In the genomic region with DNA sequence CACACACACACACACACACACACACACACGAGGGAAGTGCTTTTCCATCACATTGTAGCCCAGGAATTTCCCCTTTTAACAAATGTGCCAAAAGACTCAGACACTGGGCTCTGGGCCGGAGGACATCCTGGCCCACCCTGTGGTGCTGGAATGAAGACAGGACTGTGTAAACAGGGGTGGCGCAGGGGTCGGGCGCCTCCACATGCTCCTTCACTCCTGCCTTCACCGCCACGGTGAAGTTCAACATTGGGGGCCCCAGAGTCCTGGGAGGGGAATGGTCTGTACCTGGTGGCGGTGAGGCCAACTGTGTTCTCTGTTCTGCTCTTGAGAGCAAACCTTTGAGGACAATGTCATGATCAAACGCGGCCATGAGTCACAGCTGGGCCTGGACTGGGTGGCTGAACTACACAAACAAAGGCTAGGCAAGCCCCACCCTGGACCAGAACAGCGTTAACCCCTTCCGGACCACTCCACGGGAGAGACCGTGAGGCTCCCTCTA, we compare ENCODE assay signal across 8 mouse cellular contexts. TPM values are rescaled to one million over a fixed set of nuclear protein-coding genes. Genes with fewer than 3 reads are reported as not detected.
DNase-seq lines count a peak whose midpoint lies in the region; ATAC-seq lines count a peak whose summit lies in the region.

No protein-coding gene starts in this region.

- ATAC-seq in embryonic facial prominence, embryonic 14.5 days (ENCODE audit: low read depth): peak; percentile 56; the same call in 1 of the 2 replicates
- no peak for ATAC-seq in hindbrain, embryonic 13.5 days (ENCODE audit: low FRiP score)
- ATAC-seq in liver, embryonic 12.5 days: peak; percentile 44; the same call in 1 of the 2 replicates
- ATAC-seq in inflammation-experienced regulatory T-cells, adult 6 months: no peak

- no peak overlapping the region for H3K27ac ChIP-seq in embryonic facial prominence, embryonic 14.5 days (replicated peaks; ENCODE audit: low read depth, low read length)
- H3K27ac ChIP-seq in hindbrain, embryonic 13.5 days: peak overlapping the region; percentile 50
- H3K27ac ChIP-seq in liver, embryonic 12.5 days: peak overlapping the region; percentile 30; the same call in 1 of the 2 replicates

- H3K4me1 ChIP-seq in embryonic facial prominence, embryonic 14.5 days (ENCODE audit: control insufficient read depth, insufficient read depth, low read length): no peaks in the 10 kb centered on the region
- 0 out of 2 replicates have a peak, but pooled peaks cover 2% of the 10 kb centered on the region for H3K4me1 ChIP-seq in hindbrain, embryonic 13.5 days (replicated peaks)
- peaks cover 26% of the 10 kb centered on the region for H3K4me1 ChIP-seq in liver, embryonic 12.5 days

- H3K9ac ChIP-seq in embryonic facial prominence, embryonic 14.5 days (ENCODE audit: low read depth, low read length): no peak overlapping the region
- no peak overlapping the region for H3K9ac ChIP-seq in hindbrain, embryonic 13.5 days
- no peak overlapping the region for H3K9ac ChIP-seq in liver, embryonic 12.5 days

- H3K36me3 ChIP-seq in embryonic facial prominence, embryonic 14.5 days (ENCODE audit: control insufficient read depth, insufficient read depth, low read length): peaks cover 79% of the 10 kb centered on the region
- H3K36me3 ChIP-seq in hindbrain, embryonic 13.5 days: peaks cover 84% of the 10 kb centered on the region
- H3K36me3 ChIP-seq in liver, embryonic 12.5 days: peaks cover 54% of the 10 kb centered on the region

- no peak overlapping the region for H3K4me3 ChIP-seq in embryonic facial prominence, embryonic 14.5 days (ENCODE audit: low read depth, low read length)
- no peak overlapping the region for H3K4me3 ChIP-seq in hindbrain, embryonic 13.5 days
- no peak overlapping the region for H3K4me3 ChIP-seq in liver, embryonic 12.5 days

- no peaks in the 10 kb centered on the region for H3K27me3 ChIP-seq in embryonic facial prominence, embryonic 14.5 days (replicated peaks; ENCODE audit: control insufficient read depth, insufficient read depth, low read length)
- H3K27me3 ChIP-seq in hindbrain, embryonic 13.5 days: no peaks in the 10 kb centered on the region
- H3K27me3 ChIP-seq in liver, embryonic 12.5 days (replicated peaks): no peaks in the 10 kb centered on the region

- WGBS in embryonic facial prominence, embryonic 14.5 days: 60% methylated on average over 14 of the region's 14 CpGs
- WGBS in hindbrain, embryonic 13.5 days: 67% methylated on average over 14 of the region's 14 CpGs
- 63% methylated on average over 14 of the region's 14 CpGs for WGBS in liver, embryonic 12.5 days (ENCODE audit: insufficient replicate concordance)

- H3K4me2 ChIP-seq in embryonic facial prominence, embryonic 14.5 days (ENCODE audit: low read depth, low read length): no peak overlapping the region
- no peak overlapping the region for H3K4me2 ChIP-seq in hindbrain, embryonic 13.5 days
- no peak overlapping the region for H3K4me2 ChIP-seq in liver, embryonic 12.5 days

- H3K9me3 ChIP-seq in embryonic facial prominence, embryonic 14.5 days (ENCODE audit: control insufficient read depth, low read length): no peaks in the 10 kb centered on the region
- H3K9me3 ChIP-seq in hindbrain, embryonic 13.5 days: no peaks in the 10 kb centered on the region
- H3K9me3 ChIP-seq in liver, embryonic 12.5 days (replicated peaks): no peaks in the 10 kb centered on the region

- peak; percentile 56 for DNase-seq in R1 (ENCODE audit: low read depth, low spot score)
- no peak for DNase-seq in embryonic facial prominence, embryonic 14.5 days (ENCODE audit: low spot score)
- peak; percentile 79 to 85 for DNase-seq in urinary bladder, postnatal 36 days (ENCODE audit: low spot score in 2 of 2)
- DNase-seq in ovary, adult 18-20 months (ENCODE audit: low spot score): no peak
- no peak for DNase-seq in right cerebral cortex, postnatal 4 days

RNA-seq across cellular contexts. Expression of gene Maff, which starts 21.9 kb away (rescaled TPM):
- 2.6 and 2.8 TPM in 2 replicates for polyA plus RNA-seq in embryonic facial prominence, embryonic 14.5 days (2014; fragmentation: Nextera tagmentation; extraction: Ambion mirVana)
- 0.83 and 0.84 TPM in 2 replicates for polyA plus RNA-seq in hindbrain, embryonic 13.5 days (2015; fragmentation: Nextera tagmentation; extraction: Ambion mirVana)
- 1.1 and 2.8 TPM in 2 replicates for polyA plus RNA-seq in liver, embryonic 12.5 days (2016; fragmentation: Nextera tagmentation; extraction: Ambion mirVana)
- 1 to 10 TPM in 2 of 3 experiments, under 1 TPM in 1; 0.84 to 5.5 (median 1.5) TPM for polyA plus RNA-seq in inflammation-experienced regulatory T-cells, adult 6 months (2017; shearing (Covaris generic))

RNA-seq across cellular contexts. Expression of gene Tmem184b, which starts 35.0 kb away (rescaled TPM):
- 73.0 and 77.6 TPM in 2 replicates for polyA plus RNA-seq in embryonic facial prominence, embryonic 14.5 days (2014; fragmentation: Nextera tagmentation; extraction: Ambion mirVana)
- 37.7 and 39.2 TPM in 2 replicates for polyA plus RNA-seq in hindbrain, embryonic 13.5 days (2015; fragmentation: Nextera tagmentation; extraction: Ambion mirVana)
- polyA plus RNA-seq in liver, embryonic 12.5 days (2016; fragmentation: Nextera tagmentation; extraction: Ambion mirVana): 16.4 and 19.0 TPM in 2 replicates
- polyA plus RNA-seq in inflammation-experienced regulatory T-cells, adult 6 months (2017; shearing (Covaris generic)): 10 to 100 TPM in 1 of 3 experiments, 1 to 10 TPM in 2; 8.2 to 12.8 (median 9.2) TPM

RNA-seq across cellular contexts. Expression of gene Pla2g6, which starts 40.2 kb away (rescaled TPM):
- 13.3 and 14.6 TPM in 2 replicates for polyA plus RNA-seq in embryonic facial prominence, embryonic 14.5 days (2014; fragmentation: Nextera tagmentation; extraction: Ambion mirVana)
- polyA plus RNA-seq in hindbrain, embryonic 13.5 days (2015; fragmentation: Nextera tagmentation; extraction: Ambion mirVana): 34.5 and 35.5 TPM in 2 replicates
- 16.8 and 17.3 TPM in 2 replicates for polyA plus RNA-seq in liver, embryonic 12.5 days (2016; fragmentation: Nextera tagmentation; extraction: Ambion mirVana)
- 10 to 100 TPM; 12.5 to 18.4 (median 15.1) TPM for polyA plus RNA-seq in inflammation-experienced regulatory T-cells, adult 6 months (2017; shearing (Covaris generic))

Comparison
In these comparisons a context has a peak if more than half of its experiments do, and no peak if none do; other contexts are left out.
1. DNase-seq: peak in R1 (single experiment) and urinary bladder, postnatal 36 days (2 of 2); none in embryonic facial prominence, embryonic 14.5 days (single experiment), ovary, adult 18-20 months (single experiment) and right cerebral cortex, postnatal 4 days (single experiment).
2. ATAC-seq: peak in embryonic facial prominence, embryonic 14.5 days (single experiment) and liver, embryonic 12.5 days (single experiment); none in hindbrain, embryonic 13.5 days (single experiment) and inflammation-experienced regulatory T-cells, adult 6 months (single experiment).